Mouse (Mus musculus) lung, postnatal 0 days (tissue): ENCODE results near the gene Myl10.
"Not testable (repeated sequence)": the region's sequence is repeated elsewhere in the genome, so short reads cannot be mapped to it uniquely, and the experiment has no call there.

ENCODE experiments used
- CTCF ChIP-seq: IDR thresholded peaks from 2 replicates; pipeline ENCODE4 v1.5.1; 2016; ENCODE audit warnings: antibody characterized with exemption, mild to moderate bottlenecking
- EP300 ChIP-seq: IDR thresholded peaks from 2 replicates; pipeline ENCODE4 v1.6.1; 2016; ENCODE audit warnings: antibody characterized with exemption, mild to moderate bottlenecking, control low read depth

DNA sequence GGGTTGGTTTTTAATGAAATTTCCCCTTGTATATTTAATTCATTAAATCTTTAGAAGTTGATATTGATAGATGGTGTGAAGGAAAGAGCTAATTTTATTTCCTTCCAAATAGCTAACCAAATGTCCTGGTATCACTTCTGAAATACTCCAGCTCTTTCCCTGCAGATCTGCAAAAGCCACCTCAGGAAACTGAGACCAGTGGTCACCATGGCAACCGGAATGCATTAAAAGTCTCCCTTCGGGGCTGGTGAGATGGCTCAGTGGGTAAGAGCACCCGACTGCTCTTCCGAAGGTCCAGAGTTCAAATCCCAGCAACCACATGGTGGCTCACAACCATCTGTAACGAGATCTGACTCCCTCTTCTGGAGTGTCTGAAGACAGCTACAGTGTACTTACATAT lies 33.3 kb downstream of the Myl10 start:
- not testable (repeated sequence) for TF ChIP-seq CTCF, EP300
